Mouse (Mus musculus) myocyte (in vitro differentiated cells): ENCODE data around the gene Pimreg.

Source experiments
- CEBPB ChIP-seq: IDR thresholded peaks from 2 replicates; pipeline ENCODE4 v1.6.1; 2011; ENCODE audit warnings: mild to moderate bottlenecking, moderate library complexity; ENCODE audit not compliant: poor library complexity, insufficient read depth, severe bottlenecking
- MAX ChIP-seq: IDR thresholded peaks from one replicate; pipeline ENCODE4 v1.6.1; 2011; ENCODE audit warnings: low read depth, mild to moderate bottlenecking, control low read depth
- POLR2A ChIP-seq: IDR thresholded peaks from one replicate; pipeline ENCODE4 v1.6.1; 2011; ENCODE audit warnings: low read depth, mild to moderate bottlenecking, control low read depth, moderate library complexity; ENCODE audit not compliant: insufficient read length
- TCF12 ChIP-seq: IDR thresholded peaks from one replicate; pipeline ENCODE4 v1.6.1; 2011; ENCODE audit warnings: mild to moderate bottlenecking, control low read depth; ENCODE audit not compliant: poor library complexity, insufficient read depth, severe bottlenecking
- USF1 ChIP-seq: IDR thresholded peaks from one replicate; pipeline ENCODE4 v1.6.1; 2011; ENCODE audit warnings: low read depth, mild to moderate bottlenecking, control low read depth, moderate library complexity

- no peak for TF ChIP-seq MAX
- no peak for TF ChIP-seq TCF12
- TF ChIP-seq POLR2A, result no peak
- no peak for TF ChIP-seq CEBPB
- no peak for TF ChIP-seq USF1
Observed at GRCm38 (mm10) chr11:72026516-72026915, 15.3 kb upstream of the Pimreg start.
